Mouse (Mus musculus) adrenal gland, postnatal 36 days (tissue): ENCODE data around the gene C530008M17Rik. TPM values are rescaled to one million over a fixed set of nuclear protein-coding genes. Genes with fewer than 3 reads are reported as not detected.
A peak's percentile ranks its signal among the peaks of the same experiment; 100 is the strongest.

Experiments
- DNase-seq, 2 experiments: peaks; one replicate each; pipeline ENCODE4 v3.0.0; 2021; ENCODE audit warnings: mixed read lengths in 1 of 2
- total RNA-seq, 2 experiments: library from RNA; stranded (reverse); gene quantifications; 2 replicates each; pipeline ENCODE4 v1.2.3; 2021

The C530008M17Rik gene
- total RNA-seq, 2 experiments from 2014 or later: 6.4 to 15.6 TPM

DNA sequence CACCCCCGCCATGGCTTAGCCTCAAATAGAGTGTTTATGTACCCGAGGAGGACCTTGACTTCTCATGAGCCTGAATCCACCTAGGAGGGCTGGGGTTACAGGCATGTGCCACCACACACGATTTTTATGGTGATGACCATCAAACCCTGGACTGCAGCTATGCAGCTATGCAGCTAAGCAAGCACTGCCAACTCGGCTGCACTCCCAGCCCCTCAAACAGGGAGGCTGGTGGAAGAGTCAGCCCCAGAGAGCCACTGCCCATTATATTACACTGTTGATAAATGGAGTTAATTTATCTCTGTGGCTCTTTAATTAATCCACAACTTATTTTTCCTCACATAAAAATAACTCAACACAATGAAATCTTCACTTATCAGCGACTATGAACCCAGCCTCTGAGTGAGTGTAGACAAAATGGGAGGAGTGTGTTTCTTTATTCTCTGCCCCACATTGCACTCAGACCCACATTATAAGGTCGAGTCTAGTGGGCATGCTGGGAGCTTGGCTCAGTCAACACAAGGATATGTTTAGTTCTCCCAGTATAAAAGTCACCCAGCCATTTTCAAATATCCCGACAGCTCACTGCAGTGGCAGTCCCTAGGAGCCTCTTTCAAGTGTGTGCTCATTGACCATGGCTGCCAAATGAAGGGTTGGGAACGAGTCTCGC, 117.3 kb downstream of the C530008M17Rik start:
- no peak for DNase-seq

DNA sequence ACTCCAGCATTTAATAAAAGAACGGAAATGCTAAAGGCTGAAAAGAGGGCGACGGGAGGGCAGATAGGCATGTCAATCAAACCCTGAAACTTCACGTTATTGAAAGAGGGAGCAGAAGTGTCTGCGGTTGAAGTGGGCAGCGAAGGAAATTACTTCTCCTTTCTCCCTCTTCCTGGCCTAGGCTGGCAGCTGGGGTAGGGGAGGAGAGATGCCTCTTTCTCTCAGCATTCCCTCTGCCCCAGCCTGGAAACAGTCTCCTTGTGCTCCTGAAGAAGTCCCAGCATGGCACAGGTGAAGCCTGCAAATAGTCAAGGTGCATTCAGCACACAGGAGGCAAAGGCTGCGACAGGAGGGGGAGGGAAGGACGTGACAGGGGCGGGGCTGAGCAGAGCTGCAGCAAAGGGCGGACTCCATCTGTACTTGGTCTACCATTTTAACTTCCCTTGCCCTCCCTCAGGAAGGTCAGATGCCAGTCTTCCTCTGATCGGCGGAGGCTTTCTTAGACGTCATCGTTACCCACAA, 122.8 kb downstream of the C530008M17Rik start:
- DNase-seq: no peak

DNA sequence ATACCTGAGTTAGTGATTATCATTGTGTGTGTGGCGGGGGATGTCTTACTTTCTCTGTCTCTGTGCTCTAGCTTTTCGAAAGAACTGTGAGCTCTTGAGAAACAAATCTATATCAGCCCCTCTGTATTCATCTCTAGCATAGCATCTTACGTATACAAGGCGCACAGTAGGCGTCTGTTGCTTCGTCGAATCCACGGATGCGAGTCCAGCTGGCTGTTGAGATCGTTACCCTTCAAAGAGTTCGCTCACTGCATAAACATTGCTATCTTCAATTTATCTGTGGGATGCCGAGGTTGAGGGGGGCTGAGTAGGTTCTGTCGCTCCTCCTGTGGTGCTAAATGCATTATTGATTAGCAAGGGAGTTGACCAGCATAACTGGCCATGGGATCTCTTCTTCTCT, 125.6 kb downstream of the C530008M17Rik start:
- DNase-seq: no peak

DNA sequence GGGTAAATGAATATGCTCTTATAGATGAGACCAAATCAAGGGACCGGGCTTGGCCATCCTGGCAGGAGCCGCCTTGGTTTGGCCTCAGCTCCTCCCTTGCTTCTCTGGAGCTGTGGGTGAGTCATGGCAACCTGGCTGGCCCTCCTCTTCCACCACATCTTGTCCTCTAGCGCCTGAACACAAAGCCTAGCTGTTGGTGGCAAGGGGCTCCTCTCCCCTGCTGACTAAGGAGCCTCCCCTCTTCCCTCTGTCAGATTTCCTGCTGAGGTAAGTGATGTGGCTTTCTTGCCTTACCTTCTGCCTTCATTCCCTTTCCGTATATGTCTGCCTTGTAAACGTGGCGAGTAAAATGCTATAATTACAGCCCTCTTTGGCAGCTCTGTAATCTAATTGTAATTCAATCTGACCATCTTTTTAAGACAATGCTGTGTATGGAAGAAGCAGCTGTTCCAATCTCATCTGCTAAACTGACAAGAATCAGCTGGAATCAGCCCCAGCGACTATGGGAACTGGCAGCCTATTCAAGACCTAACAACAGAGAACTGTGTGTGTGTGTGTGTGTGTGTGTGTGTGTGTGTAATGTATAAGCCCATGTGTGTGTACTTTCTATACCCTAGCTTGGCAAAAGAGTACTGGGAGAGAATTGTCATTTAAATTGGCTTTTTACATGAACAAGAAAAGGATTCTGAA, 126.2 kb downstream of the C530008M17Rik start:
- DNase-seq: peak in 1 of 2 experiments; percentile 25

DNA sequence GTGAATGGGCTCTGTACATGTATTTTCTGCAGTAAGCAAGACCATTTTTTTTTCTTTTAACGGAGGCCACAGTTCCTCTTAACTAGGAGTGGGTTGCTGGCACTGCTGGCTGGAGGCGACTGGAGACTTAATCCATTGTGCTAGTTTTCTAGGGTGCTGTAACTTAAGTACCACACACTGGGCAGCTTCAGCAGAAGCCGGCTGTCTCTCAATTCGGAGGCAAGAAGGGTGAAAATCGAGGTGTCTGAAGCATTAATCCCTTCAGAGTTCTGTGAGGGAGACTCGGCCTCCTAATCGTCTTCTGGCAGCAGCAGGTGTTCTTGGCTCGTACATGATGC, 126.8 kb downstream of the C530008M17Rik start:
- DNase-seq: no peak

DNA sequence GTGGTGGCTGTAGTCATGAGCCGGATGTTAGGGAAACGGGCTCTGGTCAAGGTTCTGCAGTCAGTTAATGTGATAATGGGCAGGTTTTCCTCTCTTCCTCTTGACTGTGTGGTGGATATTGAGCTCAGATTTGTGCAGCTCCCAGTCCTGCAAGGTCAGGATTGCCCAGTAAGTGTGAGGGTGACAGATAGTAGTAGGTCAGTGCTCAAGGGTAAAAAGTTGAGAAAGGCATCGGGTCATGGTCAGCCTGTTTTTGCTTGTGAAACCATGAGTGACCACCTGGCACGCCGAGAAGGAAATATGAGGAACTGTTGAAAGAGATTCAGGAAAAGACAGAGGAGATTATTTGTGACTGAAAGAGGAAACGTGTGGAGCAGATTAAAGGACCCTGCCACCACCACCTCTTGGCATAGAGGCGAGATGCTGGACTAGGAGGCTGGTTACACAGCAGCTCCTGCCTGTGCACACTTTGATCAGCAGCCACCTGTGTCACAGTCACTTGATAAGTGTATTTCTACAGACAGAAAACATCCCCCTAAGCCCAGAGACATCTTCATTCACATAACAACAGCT, 127.9 kb downstream of the C530008M17Rik start:
- peak in 1 of 2 experiments; percentile 46 for DNase-seq

DNA sequence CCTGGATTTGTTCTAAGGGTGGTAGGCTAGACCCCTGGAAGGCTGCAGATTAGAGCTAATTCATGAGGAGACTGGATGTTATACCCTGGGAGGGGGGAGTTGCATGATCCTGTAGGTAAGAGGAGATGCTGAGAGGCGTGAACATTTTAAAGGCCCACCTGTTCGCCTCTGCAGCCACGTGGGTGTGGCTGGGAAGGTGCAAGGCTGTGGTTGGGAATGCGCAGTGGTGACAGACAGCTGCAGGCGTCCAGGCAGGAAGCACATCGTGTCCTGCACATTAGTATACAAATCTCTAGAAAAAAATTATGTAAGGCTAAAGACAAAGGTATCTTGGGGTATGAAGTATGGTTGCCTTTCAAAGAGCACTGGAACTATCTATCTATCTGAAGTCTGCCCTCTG, 128.7 kb downstream of the C530008M17Rik start:
- DNase-seq: no peak

DNA sequence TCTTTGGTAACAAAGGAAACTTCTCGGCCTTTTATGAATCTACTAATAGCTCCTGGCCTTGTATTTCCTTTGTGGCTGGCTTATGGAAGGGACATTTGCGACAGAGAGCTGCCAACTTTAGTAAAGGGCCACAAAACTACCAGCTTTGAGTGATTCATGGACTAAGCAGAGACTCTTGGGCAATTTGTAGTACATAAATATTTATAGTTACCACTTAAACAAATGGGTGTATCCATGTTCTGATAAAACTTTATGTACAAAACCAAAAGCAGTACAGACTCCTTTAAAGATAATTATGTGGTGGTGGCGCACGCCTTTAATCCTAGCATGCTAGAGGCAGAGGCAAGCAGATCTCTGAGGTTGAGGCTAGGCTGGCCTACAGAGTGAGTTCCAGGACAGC, 133.6 kb downstream of the C530008M17Rik start:
- no peak for DNase-seq

DNA sequence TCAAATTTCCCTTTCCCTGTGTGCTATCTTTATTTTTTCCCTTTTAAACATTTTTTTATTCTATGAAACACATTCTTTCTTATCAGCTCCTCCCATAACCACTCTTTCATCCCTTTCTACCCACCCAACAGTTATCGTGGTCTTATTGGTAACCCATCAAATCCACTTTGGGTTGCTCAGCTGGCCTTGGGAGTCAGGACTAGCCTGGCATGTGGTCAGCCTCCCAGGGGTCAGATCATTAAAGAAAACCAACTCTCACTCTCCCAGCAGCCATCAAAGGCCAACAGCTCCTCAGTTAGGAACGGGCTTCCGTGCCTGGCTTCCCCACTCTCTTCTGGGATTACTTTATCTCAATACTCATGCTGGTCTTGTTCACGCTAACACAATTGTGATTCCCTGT, 135.0 kb downstream of the C530008M17Rik start:
- DNase-seq: no peak

DNA sequence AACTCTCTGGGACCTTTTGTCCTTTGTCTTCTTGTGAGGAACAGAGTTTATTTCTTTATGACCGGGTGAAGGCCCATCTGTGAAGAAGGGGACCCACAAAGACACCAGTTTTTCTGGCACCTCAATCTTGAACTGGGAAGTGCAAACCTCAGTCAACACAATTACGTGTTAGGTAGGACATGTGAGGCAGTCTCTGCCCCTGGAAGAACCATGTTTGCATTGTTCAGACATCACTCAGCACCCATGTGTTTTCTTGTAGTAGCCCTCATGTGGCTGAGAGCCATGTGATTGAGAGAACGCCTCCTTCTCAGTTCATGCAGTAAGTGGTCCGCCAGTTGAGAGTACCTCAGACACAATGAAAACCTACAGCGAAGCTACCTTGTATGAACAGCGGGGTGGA, 136.4 kb downstream of the C530008M17Rik start:
- DNase-seq: no peak

DNA sequence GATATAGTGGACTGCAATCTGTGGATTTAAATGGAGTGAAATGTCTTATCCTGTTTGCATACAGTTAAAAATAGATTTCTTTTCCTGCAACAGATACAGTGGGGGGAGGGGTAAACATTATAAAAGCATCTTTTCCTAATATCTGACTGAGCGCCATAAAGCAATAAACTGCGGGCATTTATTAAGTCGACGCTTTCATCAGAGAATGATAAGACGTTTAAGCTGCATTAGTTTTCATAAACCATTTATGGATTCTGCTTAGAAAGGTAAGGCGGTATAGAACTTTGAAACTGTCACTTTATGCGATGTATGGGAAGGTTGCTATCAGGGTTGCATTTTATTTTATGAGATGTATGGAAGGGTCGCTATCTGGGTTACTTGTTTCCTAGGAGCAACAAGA, 141.7 kb downstream of the C530008M17Rik start:
- no peak for DNase-seq

DNA sequence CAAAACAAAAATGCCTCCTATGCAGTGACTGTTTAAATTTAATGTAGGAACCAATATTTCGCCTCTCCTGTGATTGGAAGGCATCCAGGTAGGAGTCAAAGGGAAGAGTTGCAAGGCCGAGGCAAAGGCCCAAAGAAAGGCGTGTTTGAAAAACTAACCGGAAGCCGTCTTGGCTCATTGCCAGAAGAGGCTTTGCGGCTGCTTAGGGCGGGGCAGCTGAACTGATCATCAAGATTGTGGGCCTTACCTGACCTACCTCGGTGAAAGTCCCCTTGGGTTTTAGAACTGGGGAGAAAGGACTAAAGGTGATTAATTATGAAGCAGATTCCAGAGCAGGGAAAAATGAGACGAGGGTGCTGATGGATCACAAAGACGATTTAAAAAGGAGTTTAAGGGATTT, 143.2 kb downstream of the C530008M17Rik start:
- DNase-seq: peak; percentile 12 to 24

DNA sequence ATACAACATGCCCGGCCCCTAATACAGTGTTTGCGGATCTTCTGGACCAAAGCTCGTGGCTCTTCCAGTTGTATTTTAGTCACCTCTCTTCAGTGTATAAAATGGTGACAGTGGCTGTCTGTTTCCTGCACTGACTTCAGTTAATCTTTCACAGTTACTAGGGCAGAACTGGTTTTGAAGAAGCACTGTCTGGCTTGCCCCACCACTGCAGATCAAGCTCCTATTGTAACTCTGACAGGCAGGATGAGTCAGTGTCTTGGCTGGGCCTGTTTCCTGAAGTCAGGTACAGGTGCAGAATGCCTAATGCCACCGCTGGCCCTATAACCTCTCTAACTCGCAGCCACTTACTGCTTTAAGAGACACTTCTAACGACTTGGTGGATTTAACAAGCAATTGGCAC, 152.7 kb downstream of the C530008M17Rik start:
- no peak for DNase-seq

DNA sequence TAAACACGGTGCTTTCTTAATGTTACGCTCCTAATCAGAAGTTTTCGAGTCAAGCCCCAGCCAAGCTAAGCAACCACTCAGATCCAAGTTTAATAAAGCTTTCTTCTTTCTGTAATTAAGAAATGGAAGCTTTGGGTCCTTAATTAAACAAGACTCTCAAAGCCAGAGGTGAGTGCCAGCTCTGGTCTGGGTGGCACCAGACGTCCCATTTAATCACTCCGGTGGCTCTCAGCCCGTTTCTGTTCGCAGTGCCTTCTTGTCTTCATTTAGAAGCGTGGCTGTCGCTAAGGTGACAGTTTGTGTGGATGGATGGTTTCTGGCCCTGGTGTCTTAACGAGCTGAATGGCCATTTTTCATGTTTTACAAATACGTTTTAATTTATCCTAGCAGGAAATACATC, 158.7 kb downstream of the C530008M17Rik start:
- DNase-seq: no peak

DNA sequence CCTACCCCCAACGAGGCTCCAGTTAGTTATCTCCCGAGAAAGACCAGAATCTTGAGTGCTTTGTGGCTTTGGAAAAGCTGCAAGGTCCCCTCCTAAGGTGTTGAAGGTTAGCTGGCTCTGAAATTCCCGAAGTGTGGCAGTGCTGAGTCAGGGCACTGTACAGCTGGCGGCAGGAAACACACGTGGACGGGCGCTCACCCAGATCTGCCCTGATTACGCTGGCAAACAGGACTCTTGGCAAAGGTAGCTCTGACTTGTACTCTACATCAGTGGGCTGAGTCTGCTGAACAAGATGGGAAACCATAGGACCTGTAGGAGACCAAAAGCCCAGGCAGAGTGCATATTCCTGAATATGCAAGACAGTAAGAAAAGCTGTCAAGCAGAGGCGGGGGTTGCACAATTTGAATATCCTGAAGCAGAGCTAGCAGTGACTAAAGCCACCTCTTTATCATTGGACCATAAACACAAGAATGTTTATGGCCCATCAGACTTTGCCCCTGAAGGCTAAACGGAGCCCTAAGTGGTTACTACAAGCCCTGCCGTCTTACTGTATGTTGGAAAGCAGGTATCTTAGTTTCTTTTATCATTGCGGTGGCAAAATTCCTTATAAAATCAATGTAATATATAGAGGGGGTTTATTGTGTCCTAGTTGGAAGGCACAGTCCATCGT, 159.6 kb downstream of the C530008M17Rik start:
- DNase-seq: peak; percentile 15 to 29

DNA sequence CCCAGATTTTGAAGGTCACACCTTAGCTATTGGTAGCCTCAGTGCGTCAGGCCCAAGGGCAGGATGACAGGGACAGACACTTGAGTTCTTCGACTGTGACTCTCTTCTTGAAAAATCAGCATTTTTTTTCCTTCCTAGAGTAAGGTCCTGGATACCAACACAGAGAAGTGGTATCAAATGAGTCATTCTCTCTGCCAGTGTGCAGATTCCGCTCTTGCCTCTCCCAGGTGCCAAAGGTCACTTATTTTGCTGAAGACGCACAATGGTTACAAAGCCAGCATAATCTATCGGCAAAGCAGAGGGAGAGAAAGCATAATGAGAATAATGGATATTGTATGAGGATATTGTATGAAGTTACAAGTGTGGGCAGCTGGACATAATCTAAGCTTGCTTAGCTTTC, 160.4 kb downstream of the C530008M17Rik start:
- no peak for DNase-seq

DNA sequence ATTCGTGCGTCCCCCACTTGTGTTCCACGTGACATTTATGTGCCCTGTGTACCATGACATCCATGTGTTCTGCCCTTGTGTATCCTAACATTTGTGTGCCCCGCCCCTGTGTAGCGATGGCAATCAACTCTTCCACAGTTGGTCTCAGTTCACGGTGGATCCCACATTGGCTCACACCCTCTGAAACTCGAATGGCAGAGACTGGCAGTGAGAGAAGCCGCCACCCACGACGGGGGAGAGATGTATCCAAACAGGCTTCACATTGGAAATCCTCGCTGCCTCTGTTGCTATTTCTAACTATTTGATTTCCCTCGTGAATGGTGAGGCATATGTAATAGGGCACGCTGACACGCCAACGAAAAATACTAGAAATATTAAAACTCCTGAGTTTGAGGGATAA, 161.4 kb downstream of the C530008M17Rik start:
- DNase-seq: no peak

DNA sequence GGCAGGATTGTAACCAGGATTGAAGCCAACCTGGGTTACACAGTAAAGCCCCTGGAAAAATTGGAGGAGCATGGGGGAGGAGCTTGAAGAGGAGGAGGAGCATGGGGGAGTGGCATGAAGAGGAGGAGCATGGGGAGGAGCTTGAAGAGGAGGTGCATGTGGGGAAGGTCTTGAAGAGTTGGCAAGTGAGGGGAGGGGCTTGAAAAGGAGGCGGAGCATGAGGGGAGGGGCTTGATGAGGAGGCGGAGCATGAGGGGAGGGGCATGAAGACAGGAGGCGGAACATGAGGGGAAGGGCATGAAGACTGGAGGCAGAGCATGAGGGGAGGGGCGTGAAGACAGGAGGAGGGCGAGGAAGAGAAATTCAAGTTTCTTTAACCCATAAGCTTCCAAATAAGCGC, 162.5 kb downstream of the C530008M17Rik start:
- DNase-seq: no peak

DNA sequence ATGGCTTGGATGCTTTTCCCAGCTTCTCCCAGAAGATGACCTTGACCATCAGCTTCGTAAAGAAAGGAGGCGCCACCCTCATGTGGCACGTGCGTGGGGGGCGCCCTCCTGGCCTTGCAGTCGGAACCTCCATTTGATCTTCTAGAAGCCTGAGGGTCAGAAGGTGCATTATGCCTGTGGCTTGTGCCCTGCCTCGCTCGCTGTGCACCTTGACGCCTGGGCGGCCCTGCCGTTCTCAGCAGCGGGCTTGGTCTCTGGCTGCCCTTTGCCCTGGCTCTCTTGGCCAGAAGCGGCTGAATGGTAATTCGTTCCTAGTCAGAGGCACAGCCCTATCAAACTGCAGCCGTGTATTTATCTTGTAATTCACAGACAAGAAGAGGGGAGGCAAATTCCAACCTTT, 165.8 kb downstream of the C530008M17Rik start:
- no peak for DNase-seq

DNA sequence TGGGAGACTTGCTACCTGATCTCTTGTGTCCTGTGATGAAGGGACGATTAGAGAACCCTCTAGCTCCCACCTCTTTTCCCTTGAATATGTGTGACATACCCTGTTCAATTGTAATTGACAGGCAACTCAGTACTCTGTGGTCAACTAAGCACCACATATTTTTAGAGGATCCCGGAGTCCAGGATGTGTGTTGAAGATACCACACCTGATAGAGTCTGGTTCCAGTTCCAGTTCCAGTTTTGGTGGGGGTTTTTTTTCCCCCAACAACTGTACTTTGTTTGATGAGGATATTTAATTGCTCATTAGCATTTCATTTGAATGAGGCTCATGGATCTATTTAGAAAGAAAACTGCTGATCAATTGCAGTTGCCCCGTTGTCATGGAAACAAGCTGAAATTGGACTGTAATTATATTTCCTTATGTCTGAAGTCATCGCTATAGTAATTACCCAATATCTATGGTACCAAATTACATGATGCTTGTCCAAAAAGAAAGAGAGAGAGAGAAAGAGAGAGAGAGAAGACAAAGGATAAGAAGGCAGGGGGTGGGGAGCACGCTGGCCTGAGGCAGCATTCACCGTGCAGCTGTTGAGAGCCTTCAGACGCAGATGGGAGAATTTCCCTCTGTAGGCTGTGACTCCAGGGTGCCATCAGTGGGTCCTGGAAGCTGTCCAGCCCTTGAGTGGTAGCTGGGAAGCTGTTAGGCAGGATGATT, 172.4 kb downstream of the C530008M17Rik start:
- DNase-seq: no peak

DNA sequence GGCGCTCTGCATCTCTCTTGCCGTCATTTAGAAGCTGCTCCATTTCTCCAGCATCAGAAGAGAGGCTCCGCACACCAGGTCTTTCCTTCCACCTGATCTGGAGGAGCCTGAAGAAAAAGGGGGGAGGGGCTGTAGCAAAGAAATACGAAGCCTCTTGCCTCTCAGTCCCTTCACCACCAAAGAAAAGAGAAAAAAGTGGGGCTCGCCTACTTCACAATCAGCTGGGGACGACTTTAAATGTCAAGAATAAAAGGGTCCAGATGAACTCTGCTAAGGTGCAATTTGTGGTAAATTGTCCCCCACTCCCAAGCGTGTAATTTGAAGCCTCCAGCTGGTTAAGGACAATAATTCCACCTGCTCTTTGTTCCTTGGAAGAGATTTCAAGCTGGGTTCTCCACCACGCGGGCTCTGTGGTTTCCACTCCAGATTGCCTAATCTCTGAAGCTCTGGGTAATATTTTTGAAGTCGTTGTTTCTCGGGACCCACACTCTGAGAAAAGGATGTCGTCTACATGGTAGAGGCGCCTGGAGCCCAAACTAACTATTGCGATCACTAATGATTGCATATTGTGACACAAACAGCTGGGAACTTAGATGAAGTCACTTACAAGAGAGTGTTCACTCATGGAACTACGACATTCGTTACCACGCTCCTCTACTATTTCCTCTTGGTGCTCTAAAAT, 176.4 kb downstream of the C530008M17Rik start:
- DNase-seq: no peak

DNA sequence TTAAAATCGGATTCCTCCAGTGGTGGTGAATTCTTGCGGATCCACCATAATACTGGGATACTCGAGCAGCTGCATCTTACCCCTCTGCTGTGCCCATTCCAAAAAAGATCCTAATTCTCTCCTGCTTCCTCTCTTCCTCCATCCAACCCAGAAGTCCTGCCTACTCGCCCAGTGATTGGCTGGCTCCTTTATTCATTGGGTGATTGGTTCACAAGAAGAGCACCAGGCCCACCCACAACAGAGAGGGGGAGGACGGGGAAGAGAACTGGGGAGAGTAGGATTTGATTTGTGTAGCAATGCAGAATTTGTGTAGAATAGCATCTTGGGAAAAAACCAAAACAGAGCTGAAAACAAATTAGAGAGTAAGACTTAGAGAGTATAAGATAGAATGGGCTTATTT, 180.7 kb downstream of the C530008M17Rik start:
- peak; percentile 20 to 25 for DNase-seq
